Mouse (Mus musculus) midbrain, embryonic 16.5 days (tissue): Measurements from ENCODE around the gene Pcif1. TPM values are rescaled to one million over a fixed set of nuclear protein-coding genes. Genes with fewer than 3 reads are reported as not detected.
"Not testable (repeated sequence)": the region's sequence is repeated elsewhere in the genome, so short reads cannot be mapped to it uniquely, and the experiment has no call there.

ENCODE experiments used
- ATAC-seq: fragments of 200-750 bp; cut with Nextera tagmentation; 2 replicates; pipeline ENCODE4 v1.8.0; 2017; ENCODE audit warnings: moderate TSS enrichment
- H3K27ac ChIP-seq: fragments of 300-500 bp; sonication (generic); 2 replicates; pipeline ENCODE4 v1.5.1; 2014; ENCODE audit warnings: mild to moderate bottlenecking, low read length, mixed read lengths
- H3K27me3 ChIP-seq: fragments of 300-500 bp; sonication (generic); 2 replicates; pipeline ENCODE4 v1.6.1; 2014; ENCODE audit warnings: low read depth, low read length, mixed read lengths; ENCODE audit not compliant: control insufficient read depth, insufficient read depth
- H3K36me3 ChIP-seq: fragments of 300-500 bp; sonication (generic); 2 replicates; pipeline ENCODE4 v1.6.1; 2014; ENCODE audit warnings: mild to moderate bottlenecking, low read length, moderate library complexity, mixed read lengths; ENCODE audit not compliant: control insufficient read depth, insufficient read depth
- H3K4me1 ChIP-seq: fragments of 300-500 bp; sonication (generic); 2 replicates; pipeline ENCODE4 v1.6.1; 2014; ENCODE audit warnings: mild to moderate bottlenecking, low read length, mixed read lengths; ENCODE audit not compliant: control insufficient read depth, insufficient read depth
- H3K4me2 ChIP-seq: fragments of 300-500 bp; sonication (generic); 2 replicates; pipeline ENCODE4 v1.6.1; 2014; ENCODE audit warnings: mild to moderate bottlenecking, low read length, mixed read lengths
- H3K4me3 ChIP-seq: fragments of 300-500 bp; sonication (generic); 2 replicates; pipeline ENCODE4 v1.5.1; 2014; ENCODE audit warnings: low read depth, mild to moderate bottlenecking, low read length, moderate library complexity, mixed read lengths
- H3K9ac ChIP-seq: fragments of 300-500 bp; sonication (generic); 2 replicates; pipeline ENCODE4 v1.6.1; 2014; ENCODE audit warnings: low read depth, low read length, mixed read lengths
- H3K9me3 ChIP-seq: fragments of 300-500 bp; sonication (generic); replicated peaks from 2 replicates; pipeline ENCODE4 v1.6.1; 2014; ENCODE audit warnings: mild to moderate bottlenecking, low read length, mixed read lengths; ENCODE audit not compliant: control insufficient read depth, poor library complexity, severe bottlenecking
- WGBS: fragments of 180-500 bp; shearing (Covaris S2); extraction: QIAGEN DNeasy Blood & Tissue Kit; methylation state at CpG from one replicate; pipeline ENCODE4 v1.1.7; 2014; 5-methylcytosine and 5-hydroxymethylcytosine counted together
- polyA plus RNA-seq: library from polyadenylated mRNA; unstranded; fragments of >200 nt; fragmentation: Nextera tagmentation; extraction: Ambion mirVana; gene quantifications from 2 replicates; pipeline ENCODE4 v1.2.1, GENCODE M21; 2015

Gene Pcif1
- polyA plus RNA-seq, 1 experiment from 2014 or later: 78.9 TPM

DNA sequence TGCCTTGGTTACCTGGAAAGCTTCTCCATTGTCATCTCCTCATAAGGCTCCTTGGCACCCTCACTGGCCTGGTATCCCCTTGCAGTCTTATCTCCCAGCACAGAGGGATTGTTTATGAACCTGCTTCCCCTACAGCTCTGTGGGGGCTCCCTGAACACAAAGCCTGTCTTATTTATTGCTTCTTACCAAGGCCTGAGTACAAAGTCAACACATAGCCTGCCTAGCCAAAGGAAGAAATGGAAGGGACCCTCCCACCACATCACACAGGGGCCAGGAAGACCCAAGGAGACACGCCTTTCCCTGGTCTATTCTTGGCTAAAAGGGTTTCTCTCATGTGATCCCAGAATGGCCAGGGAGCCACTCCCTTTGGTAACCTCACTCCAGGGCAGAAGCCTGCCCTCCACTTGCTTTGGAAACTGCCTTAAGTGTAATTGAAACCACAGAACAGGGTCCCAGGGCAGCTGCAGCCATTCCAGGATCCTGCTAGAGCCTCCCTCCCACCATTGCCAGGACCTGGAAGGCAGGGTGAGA, 4.8 kb upstream of the Pcif1 start:
- H3K4me3 ChIP-seq: no peak overlapping the region
- H3K27ac ChIP-seq: peak overlapping the region; percentile 35; the same call in 1 of the 2 replicates

GRCm38 (mm10) chr2:164875648-164876047, 3.5 kb upstream of the Pcif1 start:
- 57% methylated on average over 2 of the region's 2 CpGs for WGBS

More for the DNA sequence above, 4.8 kb upstream of the Pcif1 start:
- Histone ChIP-seq H3K9me3 (no peaks in the 10 kb centered on the region), H3K36me3 (no peaks in the 10 kb centered on the region), H3K9ac (no peak overlapping the region), H3K4me1 (peaks cover 8% of the 10 kb centered on the region), H3K4me2 (no peak overlapping the region), H3K27me3 (no peaks in the 10 kb centered on the region)
- WGBS: 41% methylated on average over 1 of the region's 1 CpGs
- no peak for ATAC-seq

DNA sequence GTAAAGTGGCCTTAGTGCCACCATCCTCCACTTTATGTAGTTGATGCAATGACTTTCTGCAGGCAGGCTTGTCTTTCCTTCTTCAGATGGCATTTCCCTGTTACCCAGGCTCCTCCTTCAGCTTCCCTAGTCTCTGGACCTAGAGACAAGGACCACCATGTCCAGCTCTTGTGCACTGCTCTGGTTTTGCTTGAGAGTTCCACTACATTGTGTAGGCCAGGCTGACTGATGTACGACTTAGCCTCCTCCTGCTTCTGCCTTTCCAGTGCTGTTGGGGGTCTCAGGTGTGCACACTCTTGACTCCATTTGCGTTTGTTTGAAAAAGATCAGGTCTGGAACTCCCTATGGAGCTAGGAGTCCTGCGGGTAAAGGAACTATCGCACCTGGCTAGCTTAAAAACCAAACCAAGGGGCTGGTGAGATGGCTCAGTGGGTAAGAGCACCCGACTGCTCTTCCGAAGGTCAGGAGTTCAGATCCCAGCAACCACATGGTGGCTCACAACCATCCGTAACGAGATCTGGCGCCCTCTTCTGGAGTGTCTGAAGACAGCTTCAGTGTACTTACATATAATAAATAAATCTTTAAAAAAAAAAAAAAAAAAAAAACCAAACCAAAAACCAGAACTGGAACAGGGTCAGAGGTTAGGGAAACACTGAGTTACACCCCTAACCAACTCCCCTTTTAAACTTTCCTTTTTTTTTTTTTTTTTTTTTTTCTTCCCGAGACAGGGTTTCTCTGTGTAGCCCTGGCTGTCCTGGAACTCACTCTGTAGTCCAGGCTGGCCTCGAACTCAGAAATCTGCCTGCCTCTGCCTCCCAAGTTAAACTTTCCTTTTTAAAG, 1.5 kb upstream of the Pcif1 start:
- WGBS: 76% methylated on average over 11 of the region's 11 CpGs
- H3K9me3 ChIP-seq, ATAC-seq, H3K9ac ChIP-seq, H3K27me3 ChIP-seq, H3K36me3 ChIP-seq, H3K4me3 ChIP-seq: not testable (repeated sequence)
- Histone ChIP-seq H3K27ac (peak overlapping the region; percentile 100; the same call in 1 of the 2 replicates), H3K4me1 (peaks cover 16% of the 10 kb centered on the region), H3K4me2 (peak overlapping the region; percentile 87)

More at GRCm38 (mm10) chr2:164875648-164876047, 3.5 kb upstream of the Pcif1 start:
- H3K4me3 ChIP-seq, H3K4me2 ChIP-seq, H3K9me3 ChIP-seq, ATAC-seq, H3K9ac ChIP-seq, H3K27me3 ChIP-seq, H3K36me3 ChIP-seq, H3K27ac ChIP-seq: not testable (repeated sequence)
- H3K4me1 ChIP-seq: peaks cover 13% of the 10 kb centered on the region

GRCm38 (mm10) chr2:164878509-164879227, 436 bp upstream of the Pcif1 start:
- WGBS: 1% methylated on average over 28 of the region's 28 CpGs
- Histone ChIP-seq H3K36me3 (peaks cover under 1% of the 10 kb centered on the region; the same call in 1 of the 2 replicates), H3K27ac (peak overlapping the region; percentile 100), H3K4me3 (peak overlapping the region; percentile 85), H3K4me1 (peaks cover 16% of the 10 kb centered on the region), H3K9me3 (no peaks in the 10 kb centered on the region), H3K4me2 (peak overlapping the region; percentile 87), H3K9ac (peak overlapping the region; percentile 100), H3K27me3 (no peaks in the 10 kb centered on the region)
- peak; percentile 49 for ATAC-seq

DNA sequence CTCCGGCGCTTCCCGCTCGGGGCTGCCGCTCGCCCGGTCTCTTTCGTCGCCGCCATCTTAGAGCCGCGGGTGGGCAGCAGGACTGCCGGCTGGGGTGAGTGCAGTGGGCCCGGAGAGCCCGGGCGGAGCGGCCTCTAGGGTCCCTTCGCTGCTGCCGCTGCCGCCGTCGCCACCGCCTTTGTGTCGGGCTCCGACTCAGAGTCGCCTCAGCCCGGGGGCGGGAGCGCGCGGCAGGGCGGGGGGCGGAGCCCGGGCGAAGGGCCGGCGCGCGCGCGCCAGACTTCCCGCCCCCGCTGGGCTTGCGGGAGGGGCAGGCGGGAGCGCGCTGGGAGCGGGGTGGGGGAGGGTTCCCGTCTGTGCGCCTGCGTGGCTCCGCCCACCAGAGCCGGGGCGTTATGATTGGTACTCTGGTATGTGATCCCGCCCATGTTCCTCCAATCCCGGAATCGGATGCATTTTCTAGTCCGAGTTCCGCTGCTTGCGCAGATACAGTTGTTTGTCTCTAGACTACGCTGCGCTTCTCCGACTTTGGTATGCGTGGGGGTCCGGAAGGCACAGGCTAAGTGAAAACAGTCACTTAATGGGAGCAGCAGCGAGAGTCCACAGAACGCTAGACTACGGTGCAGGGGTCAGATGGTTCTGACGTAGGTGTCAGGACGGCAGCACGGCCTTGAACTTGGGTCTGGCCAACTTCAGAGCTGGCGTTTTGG, 619 bp downstream of the Pcif1 start:
- under 1% methylated on average over 65 of the region's 72 CpGs for WGBS

GRCm38 (mm10) chr2:164882619-164883018, 3.5 kb downstream of the Pcif1 start:
- Histone ChIP-seq H3K27me3 (no peaks in the 10 kb centered on the region), H3K27ac (no peak overlapping the region), H3K4me3 (no peak overlapping the region), H3K4me2 (no peak overlapping the region), H3K4me1 (peaks cover 19% of the 10 kb centered on the region), H3K36me3 (peaks cover 32% of the 10 kb centered on the region), H3K9ac (no peak overlapping the region), H3K9me3 (no peaks in the 10 kb centered on the region)
- WGBS: 29% methylated on average over 9 of the region's 9 CpGs
- ATAC-seq: no peak

More for the DNA sequence above, 619 bp downstream of the Pcif1 start:
- ATAC-seq: peak; percentile 88
- H3K4me2 ChIP-seq: peak overlapping the region; percentile 88
- peak overlapping the region; percentile 85 for H3K4me3 ChIP-seq
- H3K4me1 ChIP-seq: peaks cover 16% of the 10 kb centered on the region
- H3K9ac ChIP-seq: peak overlapping the region; percentile 100
- H3K9me3 ChIP-seq: no peaks in the 10 kb centered on the region
- H3K27me3 ChIP-seq: no peaks in the 10 kb centered on the region
- H3K36me3 ChIP-seq: peaks cover 8% of the 10 kb centered on the region
- peak overlapping the region; percentile 100 for H3K27ac ChIP-seq

- Histone ChIP-seq H3K4me1 (peaks cover 5% of the 10 kb centered on the region), H3K36me3 (peaks cover 53% of the 10 kb centered on the region), H3K4me3 (no peak overlapping the region), H3K9ac (no peak overlapping the region), H3K27me3 (no peaks in the 10 kb centered on the region), H3K4me2 (no peak overlapping the region), H3K9me3 (no peaks in the 10 kb centered on the region), H3K27ac (peak overlapping the region; percentile 53; the same call in 1 of the 2 replicates)
- 70% methylated on average over 7 of the region's 7 CpGs for WGBS
- no peak for ATAC-seq
Measured at GRCm38 (mm10) chr2:164885788-164886187, 6.7 kb downstream of the Pcif1 start.

- Histone ChIP-seq H3K4me3 (no peak overlapping the region), H3K4me1 (peaks cover 3% of the 10 kb centered on the region; the same call in 1 of the 2 replicates), H3K9me3 (no peaks in the 10 kb centered on the region), H3K9ac (0 out of 2 replicates have a peak overlapping the region, but pooled peaks have one; percentile 10), H3K4me2 (no peak overlapping the region), H3K27me3 (no peaks in the 10 kb centered on the region), H3K27ac (no peak overlapping the region), H3K36me3 (peaks cover 61% of the 10 kb centered on the region)
- 87% methylated on average over 10 of the region's 10 CpGs for WGBS
- ATAC-seq: no peak
Measured at GRCm38 (mm10) chr2:164886617-164887016, 7.5 kb downstream of the Pcif1 start.
